Mouse (Mus musculus) lung, postnatal 0 days (tissue): ENCODE results near the gene Ddit4l.

Experiments
- CTCF ChIP-seq: IDR thresholded peaks from 2 replicates; pipeline ENCODE4 v1.5.1; 2016; ENCODE audit warnings: antibody characterized with exemption, mild to moderate bottlenecking
- EP300 ChIP-seq: IDR thresholded peaks from 2 replicates; pipeline ENCODE4 v1.6.1; 2016; ENCODE audit warnings: antibody characterized with exemption, mild to moderate bottlenecking, control low read depth

DNA sequence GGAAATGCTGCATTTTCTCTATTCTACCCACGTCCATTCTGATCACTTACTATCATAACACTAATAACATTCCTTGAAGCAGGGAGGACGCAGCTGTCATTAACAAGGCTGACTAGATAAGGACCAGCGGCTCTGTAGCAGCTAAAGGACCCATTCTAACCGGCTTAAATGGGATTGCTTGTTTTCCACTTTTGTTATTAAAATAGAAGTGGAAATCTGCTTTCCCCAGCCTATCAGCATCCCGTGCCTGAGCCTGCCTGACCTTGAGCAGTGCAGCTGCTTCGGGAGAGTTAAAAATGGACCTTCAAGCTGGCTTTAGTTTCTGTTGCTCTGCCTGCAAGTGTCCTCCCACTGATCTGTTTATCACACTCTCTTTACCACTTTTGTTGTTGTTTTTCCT is 679 bp downstream of the Ddit4l start:
- TF ChIP-seq CTCF (no peak), EP300 (no peak)
